Mouse (Mus musculus): ENCODE measurements around the gene Dctn2. TPM values are rescaled to one million over a fixed set of nuclear protein-coding genes. Genes with fewer than 3 reads are reported as not detected.
A peak's percentile ranks its signal among the peaks of the same experiment; 100 is the strongest.

Dctn2 gene
- polyA plus RNA-seq, 1 experiment from 2014 or later = 335 TPM

DNA sequence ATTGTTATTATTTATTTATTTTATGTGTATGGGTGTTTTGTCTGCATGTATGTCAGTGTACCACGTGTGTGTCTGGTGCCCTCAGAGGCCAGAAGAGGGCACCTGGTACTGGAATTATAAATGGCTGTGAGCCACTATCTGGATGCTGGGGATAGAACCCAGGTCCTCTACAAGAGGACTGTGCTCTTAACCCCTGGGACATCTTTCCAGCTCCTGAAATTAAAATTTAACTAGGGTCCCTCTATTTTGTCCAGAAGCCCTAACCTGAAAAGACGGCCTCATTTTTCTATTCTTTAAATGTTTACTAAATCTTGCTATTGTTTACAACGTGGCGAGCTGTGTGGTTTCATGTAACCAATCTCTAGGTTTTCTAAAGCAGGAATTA, 449 bp upstream of the Dctn2 start:
- ATAC-seq (ENCODE audit: low FRiP score) = no peak
- H3K27ac ChIP-seq (replicated peaks) = peak overlapping the region; percentile 95
- peaks cover 21% of the 10 kb centered on the region for H3K36me3 ChIP-seq
- no peaks in the 10 kb centered on the region for H3K9me3 ChIP-seq (replicated peaks)
- no peaks in the 10 kb centered on the region for H3K27me3 ChIP-seq (replicated peaks)
- 29% methylated on average over 4 of the region's 4 CpGs for WGBS
- no peak overlapping the region for H3K9ac ChIP-seq (replicated peaks)
- peaks cover 59% of the 10 kb centered on the region for H3K4me1 ChIP-seq
- H3K4me2 ChIP-seq = peak overlapping the region; percentile 89
- H3K4me3 ChIP-seq (replicated peaks) = peak overlapping the region; percentile 87

DNA sequence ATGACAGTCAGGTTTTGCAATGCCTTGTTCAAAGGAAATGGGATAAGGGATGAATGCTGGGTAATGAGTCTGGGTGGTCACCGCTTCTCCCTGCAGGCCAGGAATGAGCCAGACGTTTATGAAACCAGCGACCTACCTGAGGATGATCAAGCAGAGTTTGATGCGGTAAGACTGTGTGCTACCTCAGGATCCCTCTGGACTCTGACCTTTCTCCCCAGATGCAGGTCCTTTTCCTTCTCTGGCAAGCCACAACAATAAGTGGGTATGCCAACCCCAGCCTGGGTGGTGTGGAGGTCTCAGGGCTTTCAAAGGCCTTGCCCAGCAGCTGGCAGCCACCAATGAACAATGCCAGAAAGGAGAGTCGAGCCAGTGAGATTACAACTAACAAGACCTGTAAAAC, 1.1 kb downstream of the Dctn2 start:
- Histone ChIP-seq H3K36me3 (peaks cover 35% of the 10 kb centered on the region), H3K9me3 (replicated peaks) (no peaks in the 10 kb centered on the region), H3K4me3 (replicated peaks) (peak overlapping the region; percentile 87), H3K4me1 (peaks cover 57% of the 10 kb centered on the region), H3K27ac (replicated peaks) (peak overlapping the region; percentile 95), H3K9ac (replicated peaks) (peak overlapping the region; percentile 100), H3K4me2 (peak overlapping the region; percentile 89), H3K27me3 (replicated peaks) (no peaks in the 10 kb centered on the region)
- ATAC-seq (ENCODE audit: low FRiP score) = no peak
- WGBS = 72% methylated on average over 5 of the region's 5 CpGs

DNA sequence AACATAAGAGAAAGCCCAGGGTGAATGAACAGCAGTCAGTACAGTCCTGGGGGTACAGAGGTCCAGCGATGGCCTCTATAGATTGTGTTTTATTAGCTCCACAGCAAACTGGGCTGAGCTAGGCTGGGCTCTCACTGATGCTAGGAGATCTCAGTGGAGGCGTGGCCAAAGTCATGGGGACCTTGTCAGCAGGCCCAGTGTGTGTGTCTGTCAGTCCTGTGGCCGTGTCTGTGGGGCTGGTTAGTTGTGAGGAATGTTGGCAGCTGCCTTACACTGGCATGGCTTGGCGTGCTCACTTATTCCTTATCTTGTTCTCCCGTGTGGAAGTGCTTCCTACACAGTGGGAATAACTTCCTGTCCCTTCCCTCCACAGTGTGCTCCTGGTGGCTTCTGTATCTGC, 2.2 kb downstream of the Dctn2 start:
- Histone ChIP-seq H3K27me3 (replicated peaks) (no peaks in the 10 kb centered on the region), H3K36me3 (peaks cover 46% of the 10 kb centered on the region)
- ATAC-seq (ENCODE audit: low FRiP score) = no peak

DNA sequence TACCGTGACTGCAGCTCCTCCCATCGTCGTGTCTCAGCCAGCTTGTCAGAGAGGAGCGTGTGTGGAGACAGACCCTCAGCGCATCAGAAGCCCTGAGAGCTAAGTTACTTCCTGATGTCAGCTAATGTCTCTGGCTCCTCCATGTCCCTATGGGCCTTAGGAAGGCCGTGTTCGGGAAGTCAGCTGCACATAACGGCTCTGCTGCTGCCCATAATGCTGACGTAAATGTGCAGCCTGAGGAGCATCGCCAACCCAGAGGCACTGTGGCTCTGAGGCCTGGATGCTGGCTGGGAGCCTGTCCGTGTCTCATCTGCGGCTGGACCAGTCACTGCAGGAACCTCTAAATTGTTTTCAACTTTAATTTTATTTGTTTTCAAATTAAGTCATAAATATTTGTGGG, 2.9 kb downstream of the Dctn2 start:
- no peak for ATAC-seq (ENCODE audit: low FRiP score)
- no peak overlapping the region for H3K4me3 ChIP-seq (replicated peaks)
- no peaks in the 10 kb centered on the region for H3K9me3 ChIP-seq (replicated peaks)
- peaks cover 49% of the 10 kb centered on the region for H3K36me3 ChIP-seq
- 0 out of 2 replicates have a peak overlapping the region, but pooled peaks have one; percentile 15 for H3K27ac ChIP-seq (replicated peaks)
- H3K4me1 ChIP-seq = peaks cover 48% of the 10 kb centered on the region
- H3K9ac ChIP-seq (replicated peaks) = 0 out of 2 replicates have a peak overlapping the region, but pooled peaks have one; percentile 23
- WGBS = 54% methylated on average over 12 of the region's 12 CpGs
- no peaks in the 10 kb centered on the region for H3K27me3 ChIP-seq (replicated peaks)
- H3K4me2 ChIP-seq = peak overlapping the region; percentile 17; the same call in 1 of the 2 replicates

More for the DNA sequence above, 2.2 kb downstream of the Dctn2 start:
- Histone ChIP-seq H3K4me1 (peaks cover 51% of the 10 kb centered on the region), H3K27ac (replicated peaks) (peak overlapping the region; percentile 45; the same call in 1 of the 2 replicates), H3K4me2 (peak overlapping the region; percentile 17; the same call in 1 of the 2 replicates), H3K9me3 (replicated peaks) (no peaks in the 10 kb centered on the region), H3K9ac (replicated peaks) (peak overlapping the region; percentile 15; the same call in 1 of the 2 replicates), H3K4me3 (replicated peaks) (no peak overlapping the region)
- WGBS = 89% methylated on average over 5 of the region's 5 CpGs

DNA sequence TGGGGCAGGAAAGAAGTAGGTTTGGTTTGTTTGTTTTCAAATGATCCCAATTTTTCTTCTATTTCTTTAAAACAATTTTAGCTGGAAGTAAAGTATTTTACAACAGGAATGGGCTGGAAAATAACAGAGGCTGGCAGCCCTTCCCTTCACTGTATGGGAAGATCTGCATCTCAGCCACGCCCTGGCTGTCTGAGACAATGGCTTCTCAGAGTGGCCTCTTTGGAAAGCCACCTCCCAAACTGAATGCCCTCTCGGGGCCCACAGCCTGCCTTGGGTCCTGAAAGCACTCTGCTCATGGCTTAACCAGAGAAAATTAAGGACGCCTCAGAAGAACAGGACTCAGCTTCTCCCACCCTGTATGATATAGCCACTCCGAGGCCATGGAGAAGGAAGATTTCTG, 3.7 kb downstream of the Dctn2 start:
- Histone ChIP-seq H3K36me3 (peaks cover 57% of the 10 kb centered on the region), H3K4me3 (replicated peaks) (no peak overlapping the region), H3K27me3 (replicated peaks) (no peaks in the 10 kb centered on the region), H3K9ac (replicated peaks) (no peak overlapping the region), H3K9me3 (replicated peaks) (no peaks in the 10 kb centered on the region), H3K4me1 (peaks cover 48% of the 10 kb centered on the region), H3K4me2 (no peak overlapping the region), H3K27ac (replicated peaks) (no peak overlapping the region; the same call in 1 of the 2 replicates)
- no peak for ATAC-seq (ENCODE audit: low FRiP score)
- 63% methylated on average over 4 of the region's 4 CpGs for WGBS

DNA sequence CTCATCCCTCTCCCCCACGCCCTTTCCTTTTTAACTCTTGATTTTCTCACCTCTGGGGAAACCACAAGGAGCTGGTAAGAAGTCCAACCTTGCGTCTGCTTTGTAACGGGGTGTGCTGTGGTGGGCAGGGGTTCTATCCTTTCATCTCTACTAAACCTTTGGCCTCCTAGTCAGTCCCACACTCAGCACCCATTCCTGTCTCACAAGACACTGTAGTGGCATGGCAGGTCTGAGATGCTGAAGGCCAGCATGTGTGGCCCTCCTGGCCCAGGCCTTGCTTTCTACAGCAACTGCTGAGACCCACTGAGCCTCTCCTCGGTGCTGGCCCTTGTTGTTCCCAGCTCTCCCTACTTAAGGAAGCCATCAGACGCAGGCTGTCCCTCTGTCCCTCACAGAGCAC, 6.2 kb downstream of the Dctn2 start:
- no peak overlapping the region for H3K9ac ChIP-seq (replicated peaks)
- no peak overlapping the region for H3K27ac ChIP-seq (replicated peaks)
- 92% methylated on average over 5 of the region's 5 CpGs for WGBS
- no peaks in the 10 kb centered on the region for H3K9me3 ChIP-seq (replicated peaks)
- H3K4me1 ChIP-seq = peaks cover 41% of the 10 kb centered on the region
- no peak overlapping the region for H3K4me2 ChIP-seq
- H3K4me3 ChIP-seq (replicated peaks) = no peak overlapping the region
- no peaks in the 10 kb centered on the region for H3K27me3 ChIP-seq (replicated peaks)
- ATAC-seq (ENCODE audit: low FRiP score) = no peak
- peaks cover 80% of the 10 kb centered on the region for H3K36me3 ChIP-seq

DNA sequence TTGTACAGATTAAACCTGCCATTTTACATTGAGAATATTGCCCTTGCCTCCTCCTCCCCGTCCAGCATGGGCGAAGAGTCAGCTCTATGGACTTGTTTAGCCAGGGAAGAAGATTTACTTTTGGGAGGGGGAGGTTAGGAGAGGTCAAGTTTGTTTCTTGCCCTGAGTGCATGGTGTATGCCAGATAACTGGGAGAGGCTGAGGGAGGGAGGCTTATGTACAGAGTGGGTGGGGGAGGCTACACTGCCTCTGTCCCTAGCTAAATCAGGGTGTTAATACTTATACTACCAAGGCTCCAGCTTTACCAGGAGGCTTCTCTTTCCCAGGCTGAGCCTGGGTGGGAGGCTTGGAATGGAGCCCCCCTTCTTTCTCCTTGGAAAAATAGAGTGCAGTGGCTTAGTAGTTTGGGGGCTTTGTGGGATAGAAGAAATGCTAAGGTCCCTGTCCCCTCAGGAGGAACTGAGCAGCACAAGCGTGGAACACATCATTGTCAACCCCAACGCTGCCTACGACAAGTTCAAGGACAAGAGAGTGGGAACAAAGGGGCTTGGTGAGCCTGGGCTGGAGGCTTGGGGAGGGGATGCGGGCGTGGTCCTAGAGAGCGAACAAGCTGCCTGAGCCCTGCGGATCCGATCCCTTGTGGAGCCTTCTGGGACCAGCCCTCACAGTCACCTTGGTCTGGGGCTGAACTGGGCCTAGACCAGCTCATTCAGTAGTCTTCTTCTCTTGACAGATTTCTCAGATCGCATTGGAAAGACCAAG, 8.3 kb downstream of the Dctn2 start:
- 93% methylated on average over 11 of the region's 11 CpGs for WGBS
- H3K4me2 ChIP-seq = no peak overlapping the region
- peaks cover 85% of the 10 kb centered on the region for H3K36me3 ChIP-seq
- no peaks in the 10 kb centered on the region for H3K27me3 ChIP-seq (replicated peaks)
- H3K4me3 ChIP-seq (replicated peaks) = no peak overlapping the region
- H3K9ac ChIP-seq (replicated peaks) = no peak overlapping the region
- H3K4me1 ChIP-seq = peaks cover 20% of the 10 kb centered on the region
- no peak overlapping the region for H3K27ac ChIP-seq (replicated peaks)
- no peaks in the 10 kb centered on the region for H3K9me3 ChIP-seq (replicated peaks)
- ATAC-seq (ENCODE audit: low FRiP score) = no peak

DNA sequence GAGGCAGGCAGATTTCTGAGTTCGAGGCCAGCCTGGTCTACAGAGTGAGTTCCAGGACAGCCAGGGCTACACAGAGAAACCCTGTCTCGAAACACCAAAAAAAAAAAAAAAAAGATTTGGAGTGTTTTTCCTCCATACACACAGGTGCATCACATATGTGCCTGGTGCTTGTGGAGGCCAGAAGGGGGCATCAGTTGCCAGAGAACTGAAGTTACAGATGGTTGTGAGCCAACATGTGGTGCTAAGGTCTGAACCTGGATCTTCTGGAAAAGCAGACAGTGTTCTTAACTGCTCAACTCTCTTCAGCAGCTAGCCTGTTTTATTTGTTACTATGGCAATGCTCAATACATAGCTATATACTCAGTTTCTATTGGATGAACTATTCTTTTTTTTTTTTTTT, 13.6 kb downstream of the Dctn2 start:
- Histone ChIP-seq H3K36me3 (peaks cover 92% of the 10 kb centered on the region), H3K4me3 (replicated peaks) (no peak overlapping the region), H3K27me3 (replicated peaks) (no peaks in the 10 kb centered on the region), H3K4me2 (no peak overlapping the region), H3K27ac (replicated peaks) (no peak overlapping the region), H3K9me3 (replicated peaks) (no peaks in the 10 kb centered on the region), H3K4me1 (peaks cover 3% of the 10 kb centered on the region; the same call in 1 of the 2 replicates), H3K9ac (replicated peaks) (no peak overlapping the region)
- WGBS = 89% methylated on average over 2 of the region's 2 CpGs
- no peak for ATAC-seq (ENCODE audit: low FRiP score)

DNA sequence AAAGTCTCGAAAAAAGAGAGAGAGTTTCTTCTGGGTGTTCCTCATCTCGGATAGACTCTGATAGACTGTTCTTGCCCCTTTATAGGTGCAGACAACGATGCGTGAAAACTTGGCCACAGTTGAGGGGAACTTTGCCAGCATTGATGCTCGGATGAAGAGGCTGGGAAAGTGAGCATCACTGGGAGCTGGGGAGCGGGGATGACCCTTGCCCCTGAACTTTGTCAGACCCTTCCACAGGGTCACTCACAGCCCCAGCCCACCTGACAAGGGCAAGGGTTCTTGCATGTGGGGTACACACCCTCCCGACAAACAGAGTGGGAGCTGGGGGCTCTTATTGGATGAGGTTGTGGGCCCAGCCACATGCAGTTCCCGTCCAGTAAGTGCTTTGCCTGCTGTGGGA, 15.1 kb downstream of the Dctn2 start:
- 82% methylated on average over 8 of the region's 8 CpGs for WGBS
- no peak overlapping the region for H3K9ac ChIP-seq (replicated peaks)
- H3K27me3 ChIP-seq (replicated peaks) = no peaks in the 10 kb centered on the region
- H3K4me2 ChIP-seq = no peak overlapping the region
- no peak overlapping the region for H3K4me3 ChIP-seq (replicated peaks)
- no peak for ATAC-seq (ENCODE audit: low FRiP score)
- no peak overlapping the region for H3K27ac ChIP-seq (replicated peaks)
- H3K9me3 ChIP-seq (replicated peaks) = no peaks in the 10 kb centered on the region
- peaks cover 18% of the 10 kb centered on the region for H3K4me1 ChIP-seq
- peaks cover 92% of the 10 kb centered on the region for H3K36me3 ChIP-seq

DNA sequence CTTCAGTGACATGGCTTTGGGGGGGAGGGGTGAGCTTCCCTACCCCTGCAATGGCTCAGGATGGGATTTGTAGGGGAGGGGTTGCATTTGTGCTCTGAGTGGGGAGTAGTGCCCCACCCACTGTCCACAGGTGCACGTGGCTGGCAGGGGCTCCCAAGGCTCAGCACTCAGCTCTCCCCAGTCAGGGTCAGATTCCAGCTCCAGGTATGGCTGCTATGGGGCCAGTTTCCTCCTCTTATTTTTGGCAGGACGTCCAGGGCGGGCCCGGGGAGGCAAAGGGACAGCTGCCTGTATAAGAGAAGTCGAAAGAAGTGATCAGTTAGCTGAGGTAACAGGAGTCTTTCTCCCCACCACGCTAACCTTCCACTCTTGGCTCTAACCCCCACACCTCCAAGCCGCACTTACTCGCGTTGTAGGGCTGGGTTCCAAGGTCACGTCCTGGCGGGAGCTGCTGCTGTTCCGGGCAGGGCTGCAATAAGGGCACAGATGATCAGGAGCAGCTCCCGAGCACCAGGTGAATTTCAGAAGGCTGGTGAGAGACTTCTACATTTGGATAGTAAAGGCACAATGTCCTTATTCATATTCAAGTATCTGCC, 16.6 kb downstream of the Dctn2 start:
- no peak for ATAC-seq (ENCODE audit: low FRiP score)
- peaks cover 32% of the 10 kb centered on the region for H3K4me1 ChIP-seq
- H3K4me2 ChIP-seq = no peak overlapping the region
- WGBS = 85% methylated on average over 13 of the region's 13 CpGs
- peaks cover 78% of the 10 kb centered on the region for H3K36me3 ChIP-seq
- no peaks in the 10 kb centered on the region for H3K9me3 ChIP-seq (replicated peaks)
- no peak overlapping the region for H3K4me3 ChIP-seq (replicated peaks)
- H3K27ac ChIP-seq (replicated peaks) = no peak overlapping the region
- H3K9ac ChIP-seq (replicated peaks) = no peak overlapping the region
- H3K27me3 ChIP-seq (replicated peaks) = no peaks in the 10 kb centered on the region

DNA sequence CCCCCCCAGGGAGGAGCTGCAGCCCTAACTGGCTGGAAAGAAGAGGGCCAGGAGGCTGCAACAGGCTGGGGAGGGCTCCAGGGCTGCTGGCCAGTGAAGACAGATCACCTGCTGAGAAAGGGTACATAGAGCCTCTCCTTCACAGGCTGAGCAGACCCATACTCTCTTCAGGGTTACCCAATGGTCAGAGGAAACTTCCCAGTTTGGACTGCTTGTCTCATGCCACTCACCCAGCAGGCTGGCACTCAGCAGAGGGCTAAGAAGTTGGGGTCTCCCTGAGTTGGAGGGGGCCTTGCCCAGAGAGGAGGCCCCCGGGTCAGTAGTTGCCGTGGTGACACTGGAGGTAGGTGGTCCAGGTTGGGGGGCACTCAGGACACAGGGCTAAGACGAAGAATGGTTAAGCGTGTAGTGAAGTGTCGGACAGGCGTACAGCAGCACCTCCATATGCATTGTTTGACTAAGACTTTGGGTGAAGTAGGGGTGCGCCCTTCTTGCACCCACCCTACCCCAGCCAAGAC, 18.0 kb downstream of the Dctn2 start:
- no peak overlapping the region; the same call in 1 of the 2 replicates for H3K27ac ChIP-seq (replicated peaks)
- H3K4me2 ChIP-seq = no peak overlapping the region
- ATAC-seq (ENCODE audit: low FRiP score) = no peak
- WGBS = 91% methylated on average over 7 of the region's 7 CpGs
- no peaks in the 10 kb centered on the region for H3K9me3 ChIP-seq (replicated peaks)
- H3K4me1 ChIP-seq = peaks cover 39% of the 10 kb centered on the region
- H3K27me3 ChIP-seq (replicated peaks) = no peaks in the 10 kb centered on the region
- peaks cover 64% of the 10 kb centered on the region for H3K36me3 ChIP-seq
- no peak overlapping the region for H3K9ac ChIP-seq (replicated peaks)
- H3K4me3 ChIP-seq (replicated peaks) = no peak overlapping the region
